Mouse (Mus musculus) right cerebral cortex, postnatal 14 days (tissue): Measurements from ENCODE around the gene Mybph.
A peak's percentile ranks its signal among the peaks of the same experiment; 100 is the strongest.

Experiments
- DNase-seq: peaks from one replicate; pipeline ENCODE4 v3.0.0; 2022

Gene Mybph

GRCm38 (mm10) chr1:134212351-134212750 lies 19.1 kb downstream of the Mybph start:
- DNase-seq: no peak

- no peak for DNase-seq
Measured at GRCm38 (mm10) chr1:134213405-134213804, 20.2 kb downstream of the Mybph start.

GRCm38 (mm10) chr1:134215059-134215458 lies 21.8 kb downstream of the Mybph start:
- no peak for DNase-seq

GRCm38 (mm10) chr1:134215751-134216628 lies 22.7 kb downstream of the Mybph start:
- no peak for DNase-seq

- no peak for DNase-seq
Measured at GRCm38 (mm10) chr1:134216629-134216971, 23.4 kb downstream of the Mybph start.

- no peak for DNase-seq
Measured at GRCm38 (mm10) chr1:134217028-134217481, 23.8 kb downstream of the Mybph start.

GRCm38 (mm10) chr1:134217942-134218341 lies 24.7 kb downstream of the Mybph start:
- DNase-seq: no peak

GRCm38 (mm10) chr1:134219608-134220007 lies 26.4 kb downstream of the Mybph start:
- DNase-seq: no peak

- no peak for DNase-seq
Measured at GRCm38 (mm10) chr1:134221172-134221571, 27.9 kb downstream of the Mybph start.

- no peak for DNase-seq
Measured at GRCm38 (mm10) chr1:134222122-134223055, 29.1 kb downstream of the Mybph start.

GRCm38 (mm10) chr1:134224649-134225227 lies 31.5 kb downstream of the Mybph start:
- DNase-seq: no peak

- DNase-seq: no peak
Measured at GRCm38 (mm10) chr1:134225375-134225774, 32.1 kb downstream of the Mybph start.

GRCm38 (mm10) chr1:134226739-134227138 lies 33.5 kb downstream of the Mybph start:
- no peak for DNase-seq

GRCm38 (mm10) chr1:134229806-134230575 lies 36.7 kb downstream of the Mybph start:
- DNase-seq: no peak

- no peak for DNase-seq
Measured at GRCm38 (mm10) chr1:134230638-134231228, 37.5 kb downstream of the Mybph start.

- DNase-seq: no peak
Measured at GRCm38 (mm10) chr1:134231270-134231669, 38.0 kb downstream of the Mybph start.

GRCm38 (mm10) chr1:134231681-134232080 lies 38.4 kb downstream of the Mybph start:
- DNase-seq: no peak

- no peak for DNase-seq
Measured at GRCm38 (mm10) chr1:134232326-134232725, 39.1 kb downstream of the Mybph start.

- DNase-seq: peak; percentile 71
Measured at GRCm38 (mm10) chr1:134232778-134233531, 39.7 kb downstream of the Mybph start.

- no peak for DNase-seq
Measured at GRCm38 (mm10) chr1:134233681-134234454, 40.6 kb downstream of the Mybph start.
